Mouse (Mus musculus): ENCODE results near the gene Zzef1.

GRCm38 (mm10) chr11:72767716-72768115 is 28.3 kb upstream of the Zzef1 start:
- TF ChIP-seq CTCF (IDR thresholded peaks at IDR 0.05; ENCODE audit: extremely low read depth, insufficient read length, insufficient replicate concordance, low read depth, low read length) (no peak), POLR2A (IDR thresholded peaks at IDR 0.05; ENCODE audit: low read depth, low read length) (no peak)

All from small intestine, adult 2 months (tissue).